Mouse (Mus musculus) C2C12 (cell line): ENCODE results near the gene Tuft1. TPM values are rescaled to one million over a fixed set of nuclear protein-coding genes. Genes with fewer than 3 reads are reported as not detected.
"Not testable (repeated sequence)": the region's sequence is repeated elsewhere in the genome, so short reads cannot be mapped to it uniquely, and the experiment has no call there.

Experiments used
- H3K27me3 ChIP-seq: one replicate; pipeline ENCODE4 v1.6.1; 2011; ENCODE audit not compliant: control insufficient read depth, insufficient read depth, insufficient read length
- H3K36me3 ChIP-seq: one replicate; pipeline ENCODE4 v1.6.1; 2011; ENCODE audit not compliant: control insufficient read depth, insufficient read depth
- H3K4me3 ChIP-seq: one replicate; pipeline ENCODE4 v1.5.1; 2011; ENCODE audit warnings: mild to moderate bottlenecking, control low read depth; ENCODE audit not compliant: poor library complexity, insufficient read depth, severe bottlenecking
- H3K79me2 ChIP-seq: one replicate; pipeline ENCODE4 v1.6.1; 2011; ENCODE audit not compliant: control insufficient read depth, insufficient read depth
- H3K79me3 ChIP-seq: one replicate; pipeline ENCODE4 v1.6.1; 2011; ENCODE audit warnings: low read depth, control low read depth
- H3ac ChIP-seq: one replicate; pipeline ENCODE3; 2011; ENCODE audit warnings: low read depth; ENCODE audit not compliant: control insufficient read depth, insufficient read length
- CEBPB ChIP-seq: IDR thresholded peaks from one replicate; pipeline ENCODE4 v1.6.1; 2011; ENCODE audit warnings: low read depth, mild to moderate bottlenecking, control low read depth, moderate library complexity
- CTCF ChIP-seq: IDR thresholded peaks from one replicate; pipeline ENCODE4 v1.5.1; 2011; ENCODE audit not compliant: control insufficient read depth, insufficient read depth, insufficient read length
- FOSL1 ChIP-seq: IDR thresholded peaks from one replicate; pipeline ENCODE4 v1.8.0; 2011; ENCODE audit warnings: mild to moderate bottlenecking, low read length; ENCODE audit not compliant: poor library complexity, insufficient read depth, severe bottlenecking
- MAX ChIP-seq: IDR thresholded peaks from one replicate; pipeline ENCODE4 v1.6.1; 2011; ENCODE audit warnings: mild to moderate bottlenecking, control low read depth
- MYOD1 ChIP-seq: IDR thresholded peaks from one replicate; pipeline ENCODE4 v1.6.1; 2011; ENCODE audit warnings: low read depth; ENCODE audit not compliant: control insufficient read depth, insufficient read length
- MYOG ChIP-seq: IDR thresholded peaks from one replicate; pipeline ENCODE4 v1.6.1; 2011; ENCODE audit not compliant: control insufficient read depth, insufficient read length; ENCODE audit errors: extremely low read depth
- USF1 ChIP-seq: IDR thresholded peaks from one replicate; pipeline ENCODE4 v1.6.1; 2011; ENCODE audit warnings: low read depth, mild to moderate bottlenecking, control low read depth, moderate library complexity
- polyA plus RNA-seq: library from polyadenylated mRNA; unstranded; fragments of >200 nt; fragmentation: generic; extraction: Trizol; gene quantifications from one replicate; pipeline ENCODE4 v1.2.1, GENCODE M21; 2012; ENCODE audit warnings: missing spikeins

Gene Tuft1
- polyA plus RNA-seq, 1 experiment = 2.8 TPM

GRCm38 (mm10) chr3:94679351-94679841 lies 20.7 kb upstream of the Tuft1 start:
- Histone ChIP-seq H3K36me3 (no peaks in the 10 kb centered on the region), H3K4me3 (no peak overlapping the region), H3K79me3 (no peaks in the 10 kb centered on the region), H3ac (no peak overlapping the region), H3K79me2 (no peaks in the 10 kb centered on the region), H3K27me3 (no peaks in the 10 kb centered on the region)
- no peak for TF ChIP-seq MYOG
- TF ChIP-seq MYOD1 = no peak
- no peak for TF ChIP-seq USF1
- TF ChIP-seq FOSL1 = no peak
- no peak for TF ChIP-seq CEBPB
- TF ChIP-seq MAX = no peak
- no peak for TF ChIP-seq CTCF

GRCm38 (mm10) chr3:94675101-94675500 lies 16.4 kb upstream of the Tuft1 start:
- H3K4me3 ChIP-seq, H3ac ChIP-seq, H3K79me3 ChIP-seq, H3K79me2 ChIP-seq, H3K27me3 ChIP-seq, H3K36me3 ChIP-seq: not testable (repeated sequence)

GRCm38 (mm10) chr3:94665896-94666295 lies 7.2 kb upstream of the Tuft1 start:
- not testable (repeated sequence) for H3K27me3 ChIP-seq, H3K4me3 ChIP-seq, H3K79me2 ChIP-seq, H3K79me3 ChIP-seq, H3K36me3 ChIP-seq, H3ac ChIP-seq

- H3ac ChIP-seq, H3K79me2 ChIP-seq, H3K4me3 ChIP-seq, H3K27me3 ChIP-seq, H3K79me3 ChIP-seq, H3K36me3 ChIP-seq: not testable (repeated sequence)
Observed at GRCm38 (mm10) chr3:94665060-94665802, 6.6 kb upstream of the Tuft1 start.

GRCm38 (mm10) chr3:94660841-94661240 lies 2.2 kb upstream of the Tuft1 start:
- not testable (repeated sequence) for H3K27me3 ChIP-seq

GRCm38 (mm10) chr3:94659142-94659748 lies 573 bp upstream of the Tuft1 start:
- H3K36me3 ChIP-seq, H3ac ChIP-seq, H3K27me3 ChIP-seq, H3K79me2 ChIP-seq, H3K4me3 ChIP-seq, H3K79me3 ChIP-seq: not testable (repeated sequence)

More at GRCm38 (mm10) chr3:94660841-94661240, 2.2 kb upstream of the Tuft1 start:
- not testable (repeated sequence) for H3ac ChIP-seq, H3K79me2 ChIP-seq, H3K79me3 ChIP-seq, H3K36me3 ChIP-seq, H3K4me3 ChIP-seq

GRCm38 (mm10) chr3:94657852-94658739 lies 576 bp downstream of the Tuft1 start:
- H3K79me3 ChIP-seq, H3K27me3 ChIP-seq, H3ac ChIP-seq, H3K36me3 ChIP-seq, H3K79me2 ChIP-seq: not testable (repeated sequence)
- peak overlapping the region; percentile 11 for H3K4me3 ChIP-seq

GRCm38 (mm10) chr3:94653967-94654366 lies 4.7 kb downstream of the Tuft1 start:
- H3K79me2 ChIP-seq, H3K4me3 ChIP-seq, H3K79me3 ChIP-seq, H3ac ChIP-seq, H3K27me3 ChIP-seq, H3K36me3 ChIP-seq: not testable (repeated sequence)
